Mouse (Mus musculus) stomach, postnatal 0 days (tissue): ENCODE data around the gene Fbxl5. TPM values are rescaled to one million over a fixed set of nuclear protein-coding genes. Genes with fewer than 3 reads are reported as not detected.
A peak's percentile ranks its signal among the peaks of the same experiment; 100 is the strongest.

ENCODE experiments used
- ATAC-seq: fragments of 200-750 bp; cut with Nextera tagmentation; 2 replicates; pipeline ENCODE4 v1.8.0; 2017; ENCODE audit not compliant: low FRiP score, low TSS enrichment
- DNase-seq: peaks from one replicate; pipeline ENCODE4 v3.0.0-alpha.2; 2016; ENCODE audit warnings: low spot score
- H3K27ac ChIP-seq: fragments of 300-500 bp; sonication (generic); replicated peaks from 2 replicates; pipeline ENCODE4 v1.5.1; 2014; ENCODE audit warnings: mild to moderate bottlenecking, control low read depth
- H3K27me3 ChIP-seq: fragments of 300-500 bp; sonication (generic); 2 replicates; pipeline ENCODE4 v1.6.1; 2014; ENCODE audit warnings: low read length; ENCODE audit not compliant: control insufficient read depth, insufficient read depth
- H3K36me3 ChIP-seq: fragments of 300-500 bp; sonication (generic); 2 replicates; pipeline ENCODE4 v1.6.1; 2014; ENCODE audit warnings: low read length, mixed read lengths; ENCODE audit not compliant: control insufficient read depth, insufficient read depth
- H3K4me1 ChIP-seq: fragments of 300-500 bp; sonication (generic); replicated peaks from 2 replicates; pipeline ENCODE4 v1.6.1; 2014; ENCODE audit warnings: antibody characterized with exemption; ENCODE audit not compliant: control insufficient read depth, insufficient read depth
- H3K4me2 ChIP-seq: fragments of 300-500 bp; sonication (generic); replicated peaks from 2 replicates; pipeline ENCODE4 v1.6.1; 2014; ENCODE audit warnings: low read depth, mild to moderate bottlenecking, control low read depth, moderate library complexity
- H3K4me3 ChIP-seq: fragments of 300-500 bp; sonication (generic); 2 replicates; pipeline ENCODE4 v1.5.1; 2014; ENCODE audit warnings: low read depth, low read length, control low read depth
- H3K9ac ChIP-seq: fragments of 300-500 bp; sonication (generic); 2 replicates; pipeline ENCODE4 v1.6.1; 2014; ENCODE audit warnings: mild to moderate bottlenecking, low read length, control low read depth, mixed read lengths
- H3K9me3 ChIP-seq: fragments of 300-500 bp; sonication (generic); 2 replicates; pipeline ENCODE4 v1.6.1; 2016; ENCODE audit warnings: low read length; ENCODE audit not compliant: control insufficient read depth
- CTCF ChIP-seq: IDR thresholded peaks from 2 replicates; pipeline ENCODE4 v1.5.1; 2016; ENCODE audit warnings: antibody characterized with exemption, low read depth, mild to moderate bottlenecking, moderate library complexity
- EP300 ChIP-seq: optimal IDR thresholded peaks from 2 replicates; pipeline ENCODE3; 2016; ENCODE audit warnings: antibody characterized with exemption
- WGBS: fragments of 180-500 bp; shearing (Covaris S2); extraction: QIAGEN DNeasy Blood & Tissue Kit; methylation state at CpG from one replicate; pipeline ENCODE4 v1.1.7; 2014; 5-methylcytosine and 5-hydroxymethylcytosine counted together
- polyA plus RNA-seq: library from polyadenylated mRNA; unstranded; fragments of >200 nt; fragmentation: Nextera tagmentation; extraction: Ambion mirVana; gene quantifications from 2 replicates; pipeline ENCODE4 v1.2.1, GENCODE M21; 2015

Fbxl5 gene
- polyA plus RNA-seq, 1 experiment from 2014 or later: 44.0 TPM

DNA sequence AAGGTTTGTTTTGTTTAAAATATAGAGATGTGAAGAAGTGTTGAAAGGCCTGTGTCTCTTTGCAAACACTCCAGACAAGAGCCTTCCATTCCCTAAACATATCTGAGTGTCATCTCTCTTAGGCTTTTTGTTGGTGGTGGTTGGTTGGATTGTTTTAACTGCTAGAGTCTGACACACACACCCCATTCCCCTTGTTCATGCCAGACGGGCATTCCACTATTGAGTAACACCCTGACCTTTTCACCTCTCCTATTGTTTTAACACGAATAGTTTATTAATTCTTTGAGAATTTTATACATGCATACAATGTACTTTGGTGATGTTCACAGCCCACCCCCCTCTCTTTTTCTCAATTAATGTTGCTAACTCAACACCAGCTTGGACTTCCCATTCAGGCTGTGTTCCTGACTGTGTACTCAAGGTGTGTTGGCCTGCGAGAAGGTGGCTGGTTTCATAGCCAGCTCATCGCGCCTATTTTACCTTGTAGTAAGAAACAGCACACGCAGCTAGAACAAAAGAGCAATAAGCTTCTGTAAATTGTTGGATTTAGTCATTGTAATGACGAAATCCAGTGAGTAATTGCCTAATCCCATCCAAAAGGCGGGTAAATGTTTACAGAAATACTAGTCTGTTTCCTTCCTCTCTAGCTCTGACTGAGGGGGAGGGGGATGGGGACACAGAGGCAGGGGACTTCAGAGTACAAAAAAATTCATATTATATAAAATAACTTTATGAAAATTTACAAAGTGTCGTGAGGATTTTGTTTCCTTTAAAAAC is 33.3 kb downstream of the Fbxl5 start:
- no peaks in the 10 kb centered on the region for H3K4me1 ChIP-seq
- no peak overlapping the region for H3K4me2 ChIP-seq
- peak; percentile 87 for ATAC-seq
- 38% methylated on average over 9 of the region's 9 CpGs for WGBS
- no peak for TF ChIP-seq EP300
- TF ChIP-seq CTCF: no peak
- no peak overlapping the region for H3K9ac ChIP-seq
- no peak overlapping the region for H3K4me3 ChIP-seq
- H3K9me3 ChIP-seq: no peaks in the 10 kb centered on the region
- H3K27ac ChIP-seq: no peak overlapping the region
- peak; percentile 31 for DNase-seq
- no peaks in the 10 kb centered on the region for H3K27me3 ChIP-seq
- H3K36me3 ChIP-seq: no peaks in the 10 kb centered on the region

DNA sequence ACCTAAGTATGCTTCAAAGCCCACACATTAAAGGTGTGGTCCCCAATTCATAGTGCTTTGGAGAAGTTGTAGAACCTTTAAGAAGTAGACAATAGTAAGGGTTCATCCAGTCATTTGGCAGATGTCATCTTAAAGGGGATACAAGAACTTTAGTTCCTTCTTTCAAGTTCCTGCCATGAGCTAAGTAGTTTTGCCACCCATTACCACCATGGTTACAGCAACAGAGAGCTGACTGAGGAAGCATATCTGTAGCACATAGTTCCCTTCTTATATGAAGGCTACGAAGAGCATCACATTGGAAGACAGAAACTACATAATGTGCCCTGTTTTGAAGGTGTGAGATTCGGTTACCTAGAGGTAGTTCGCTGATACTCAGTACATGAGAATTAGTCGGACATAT is 34.8 kb downstream of the Fbxl5 start:
- no peak overlapping the region for H3K27ac ChIP-seq
- H3K27me3 ChIP-seq: no peaks in the 10 kb centered on the region
- DNase-seq (no peak), ATAC-seq (no peak)
- TF ChIP-seq CTCF (no peak), EP300 (no peak)
- no peak overlapping the region for H3K4me3 ChIP-seq
- no peaks in the 10 kb centered on the region for H3K36me3 ChIP-seq
- 93% methylated on average over 4 of the region's 4 CpGs for WGBS
- H3K9ac ChIP-seq: no peak overlapping the region
- H3K4me1 ChIP-seq: no peaks in the 10 kb centered on the region
- no peaks in the 10 kb centered on the region for H3K9me3 ChIP-seq
- H3K4me2 ChIP-seq: no peak overlapping the region

DNA sequence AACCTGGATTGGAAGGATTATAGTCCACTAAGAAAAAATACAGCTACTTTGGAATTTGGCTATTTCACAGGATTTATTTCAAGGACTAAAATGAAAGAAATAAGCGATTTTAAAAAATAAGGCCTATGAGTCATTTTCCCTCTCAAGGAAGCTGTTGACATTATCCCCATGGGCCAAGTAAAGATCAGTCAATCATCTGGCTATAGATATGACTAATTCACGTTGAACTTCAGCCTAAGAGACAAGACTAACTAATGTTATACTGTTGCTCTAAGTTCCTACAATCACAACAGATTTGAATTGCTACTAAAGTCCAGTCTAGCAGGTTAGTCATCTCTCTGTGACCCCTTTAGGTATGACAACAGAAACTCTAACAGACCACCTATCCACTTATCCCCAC is 37.4 kb downstream of the Fbxl5 start:
- TF ChIP-seq CTCF (no peak), EP300 (no peak)
- Histone ChIP-seq H3K4me1 (no peaks in the 10 kb centered on the region; the same call in 1 of the 2 replicates), H3K27ac (no peak overlapping the region), H3K4me2 (no peak overlapping the region), H3K36me3 (no peaks in the 10 kb centered on the region), H3K9ac (no peak overlapping the region), H3K9me3 (no peaks in the 10 kb centered on the region), H3K4me3 (no peak overlapping the region), H3K27me3 (no peaks in the 10 kb centered on the region)
- no peak for DNase-seq
- no peak for ATAC-seq
- 57% methylated on average over 2 of the region's 2 CpGs for WGBS

DNA sequence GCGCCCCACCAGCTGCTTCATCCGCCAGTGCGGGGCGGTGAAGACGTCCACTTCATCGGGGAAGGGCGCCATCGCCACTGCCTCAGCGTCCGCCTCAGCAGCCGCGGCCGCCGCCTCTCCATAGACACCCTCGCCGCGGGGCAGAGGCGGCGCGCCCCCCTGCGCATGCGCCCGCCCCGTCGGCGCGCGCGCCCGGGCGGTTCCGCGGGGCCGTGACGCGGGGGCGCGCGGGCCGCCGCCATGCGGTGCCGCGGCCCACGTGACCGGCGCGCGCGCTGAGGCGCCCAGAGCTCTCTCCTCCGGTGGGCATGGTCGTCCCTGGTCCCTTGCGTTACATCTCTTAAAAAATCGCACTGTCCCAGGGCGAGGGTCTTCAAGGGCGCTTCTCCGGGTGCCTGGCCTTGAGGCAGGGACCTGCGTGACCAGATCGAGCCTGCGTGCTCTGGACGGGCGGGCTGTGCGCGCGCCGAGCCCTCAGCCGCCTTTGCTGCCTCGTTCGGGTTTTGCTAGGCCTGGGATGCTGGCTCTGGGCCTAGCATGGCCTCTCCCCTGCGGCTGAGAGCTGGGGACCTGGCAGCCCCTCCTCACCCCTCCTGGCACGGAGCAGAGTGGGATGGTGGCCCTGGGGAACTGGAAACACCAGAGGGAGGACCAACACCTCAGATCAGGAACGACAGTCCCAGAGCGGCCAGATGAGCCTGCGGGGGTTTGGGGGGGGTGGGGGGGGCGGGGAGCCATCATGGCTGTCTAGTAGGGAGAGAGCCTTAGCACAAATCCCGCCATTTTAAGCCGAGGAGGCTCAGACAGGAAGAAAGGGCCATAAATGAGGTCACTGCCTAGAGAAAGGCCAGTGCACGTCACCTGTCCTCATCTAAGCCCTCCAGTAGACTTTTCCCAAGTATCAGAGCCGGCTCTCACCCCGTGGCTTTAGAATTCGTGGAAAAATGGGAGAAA is 39.2 kb downstream of the Fbxl5 start:
- TF ChIP-seq CTCF (no peak), EP300 (no peak)
- Histone ChIP-seq H3K9me3 (no peaks in the 10 kb centered on the region), H3K36me3 (no peaks in the 10 kb centered on the region), H3K27me3 (no peaks in the 10 kb centered on the region), H3K27ac (peak overlapping the region; percentile 98), H3K4me3 (peak overlapping the region; percentile 90), H3K9ac (peak overlapping the region; percentile 96), H3K4me2 (peak overlapping the region; percentile 86), H3K4me1 (no peaks in the 10 kb centered on the region; the same call in 1 of the 2 replicates)
- DNase-seq (peak; percentile 81), ATAC-seq (peak; percentile 88)
- 4% methylated on average over 47 of the region's 82 CpGs for WGBS

DNA sequence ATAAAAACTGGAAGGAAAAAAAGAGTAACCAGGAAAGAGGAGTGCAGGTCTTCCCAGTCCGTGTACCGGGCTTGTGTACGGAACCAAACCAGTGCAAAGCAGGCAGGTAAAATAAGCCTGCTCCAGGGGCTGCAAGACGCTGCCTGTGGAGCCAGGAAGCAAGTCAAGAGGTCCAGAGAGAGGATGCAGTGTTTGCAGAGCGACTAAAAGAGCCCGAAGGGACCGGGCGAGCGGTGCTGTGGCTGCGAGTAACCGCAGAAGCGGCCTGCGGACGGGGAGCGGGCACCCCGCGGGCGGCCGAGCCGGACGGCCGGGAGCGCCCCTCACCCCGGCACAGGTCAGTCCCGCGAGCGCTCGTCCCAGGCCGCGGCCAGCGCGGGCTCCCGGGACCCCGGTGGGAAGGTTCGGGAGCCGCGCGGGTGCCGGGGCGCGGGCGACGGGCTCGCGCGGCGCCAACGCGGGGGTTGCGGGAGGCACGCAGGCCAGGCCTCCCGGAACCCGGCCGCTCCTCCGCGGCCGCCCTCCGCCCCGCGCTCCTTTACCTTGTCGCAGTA is 39.9 kb downstream of the Fbxl5 start:
- ATAC-seq (peak; percentile 69), DNase-seq (peak; percentile 59)
- H3K4me2 ChIP-seq: peak overlapping the region; percentile 70
- TF ChIP-seq EP300 (no peak), CTCF (no peak)
- peaks cover 1% of the 10 kb centered on the region for H3K4me1 ChIP-seq
- peak overlapping the region; percentile 98 for H3K27ac ChIP-seq
- WGBS: under 1% methylated on average over 57 of the region's 61 CpGs
- no peaks in the 10 kb centered on the region for H3K36me3 ChIP-seq
- H3K9ac ChIP-seq: peak overlapping the region; percentile 96
- peak overlapping the region; percentile 90 for H3K4me3 ChIP-seq
- no peaks in the 10 kb centered on the region for H3K9me3 ChIP-seq
- no peaks in the 10 kb centered on the region for H3K27me3 ChIP-seq
